Mouse (Mus musculus) midbrain, embryonic 14.5 days (tissue): ENCODE measurements at regions not wholly inside any gene's neighbourhood (a gene's known extent, or its start where the extent isn't known, plus 50 kb on each side); places are given as distances from the start of the nearest gene placed in this dataset.

Source experiments
- ATAC-seq: fragments of 200-750 bp; cut with Nextera tagmentation; 2 replicates; pipeline ENCODE4 v1.8.0; 2017; ENCODE audit warnings: moderate number of reproducible peaks, moderate library complexity; ENCODE audit not compliant: low FRiP score, low TSS enrichment
- DNase-seq: peaks from one replicate; pipeline ENCODE4 v3.0.0-alpha.2; 2015
- H3K27ac ChIP-seq: fragments of 300-500 bp; sonication (generic); replicated peaks from 2 replicates; pipeline ENCODE4 v1.5.1; 2014; ENCODE audit warnings: mild to moderate bottlenecking, low read depth, low read length, moderate library complexity
- H3K27me3 ChIP-seq: fragments of 300-500 bp; sonication (generic); 2 replicates; pipeline ENCODE4 v1.6.1; 2014; ENCODE audit warnings: low read length, control low read depth, mixed read lengths; ENCODE audit not compliant: control insufficient read depth, insufficient read depth
- H3K36me3 ChIP-seq: fragments of 300-500 bp; sonication (generic); 2 replicates; pipeline ENCODE4 v1.6.1; 2014; ENCODE audit warnings: low read length, control low read depth; ENCODE audit not compliant: control insufficient read depth, insufficient read depth
- H3K4me1 ChIP-seq: fragments of 300-500 bp; sonication (generic); 2 replicates; pipeline ENCODE4 v1.6.1; 2014; ENCODE audit warnings: mild to moderate bottlenecking, antibody characterized with exemption, low read length, control low read depth; ENCODE audit not compliant: control insufficient read depth, insufficient read depth
- H3K4me2 ChIP-seq: fragments of 300-500 bp; sonication (generic); 2 replicates; pipeline ENCODE4 v1.6.1; 2014; ENCODE audit warnings: mild to moderate bottlenecking, low read length, moderate library complexity
- H3K4me3 ChIP-seq: fragments of 300-500 bp; sonication (generic); replicated peaks from 2 replicates; pipeline ENCODE4 v1.5.1; 2014; ENCODE audit warnings: low read depth, low read length
- H3K9ac ChIP-seq: fragments of 300-500 bp; sonication (generic); replicated peaks from 2 replicates; pipeline ENCODE4 v1.6.1; 2014; ENCODE audit warnings: mild to moderate bottlenecking, low read length, moderate library complexity
- H3K9me3 ChIP-seq: fragments of 300-500 bp; sonication (generic); 2 replicates; pipeline ENCODE4 v1.6.1; 2016; ENCODE audit warnings: low read length, control low read depth, mixed read lengths; ENCODE audit not compliant: control insufficient read depth
- WGBS: fragments of 180-500 bp; shearing (Covaris S2); extraction: QIAGEN DNeasy Blood & Tissue Kit; methylation state at CpG from one replicate; pipeline ENCODE4 v1.1.7; 2014; 5-methylcytosine and 5-hydroxymethylcytosine counted together

- WGBS, result 73% methylated on average over 7 of the region's 7 CpGs
- H3K9ac ChIP-seq, result no peak overlapping the region
- peaks cover 20% of the 10 kb centered on the region; the same call in 1 of the 2 replicates for H3K4me1 ChIP-seq
- no peak overlapping the region for H3K27ac ChIP-seq
- DNase-seq (no peak), ATAC-seq (no peak)
- H3K36me3 ChIP-seq, result no peaks in the 10 kb centered on the region
- H3K4me2 ChIP-seq, result no peak overlapping the region
- no peak overlapping the region for H3K4me3 ChIP-seq
- H3K27me3 ChIP-seq, result no peaks in the 10 kb centered on the region
- no peaks in the 10 kb centered on the region for H3K9me3 ChIP-seq
Observed at GRCm38 (mm10) chr8:10866696-10867395, 141.4 kb downstream of the Irs2 start.

- no peaks in the 10 kb centered on the region for H3K9me3 ChIP-seq
- H3K27ac ChIP-seq, result no peak overlapping the region
- no peaks in the 10 kb centered on the region for H3K36me3 ChIP-seq
- H3K9ac ChIP-seq, result no peak overlapping the region
- no peak overlapping the region for H3K4me3 ChIP-seq
- peaks cover 13% of the 10 kb centered on the region; the same call in 1 of the 2 replicates for H3K4me1 ChIP-seq
- H3K27me3 ChIP-seq, result no peaks in the 10 kb centered on the region
- DNase-seq, result no peak
- H3K4me2 ChIP-seq, result no peak overlapping the region
- ATAC-seq, result no peak
- WGBS, result 79% methylated on average over 11 of the region's 11 CpGs
Observed at GRCm38 (mm10) chr8:10865941-10866513, 142.2 kb downstream of the Irs2 start.

- Histone ChIP-seq H3K4me2 (no peak overlapping the region), H3K9me3 (no peaks in the 10 kb centered on the region), H3K4me3 (no peak overlapping the region), H3K9ac (no peak overlapping the region), H3K27me3 (no peaks in the 10 kb centered on the region), H3K27ac (peak overlapping the region; percentile 14; the same call in 1 of the 2 replicates), H3K36me3 (no peaks in the 10 kb centered on the region), H3K4me1 (peaks cover 12% of the 10 kb centered on the region; the same call in 1 of the 2 replicates)
- DNase-seq (peak; percentile 64), ATAC-seq (no peak; the same call in 1 of the 2 replicates)
- WGBS, result 27% methylated on average over 8 of the region's 8 CpGs
Observed at GRCm38 (mm10) chr8:10865415-10865821, 142.8 kb downstream of the Irs2 start.

- no peak for DNase-seq
- H3K9ac ChIP-seq, result no peak overlapping the region
- H3K36me3 ChIP-seq, result no peaks in the 10 kb centered on the region
- H3K27ac ChIP-seq, result no peak overlapping the region
- no peaks in the 10 kb centered on the region for H3K27me3 ChIP-seq
- H3K9me3 ChIP-seq, result no peaks in the 10 kb centered on the region
- no peak for ATAC-seq
- H3K4me1 ChIP-seq, result peaks cover 13% of the 10 kb centered on the region
- 83% methylated on average over 13 of the region's 13 CpGs for WGBS
- no peak overlapping the region for H3K4me2 ChIP-seq
- H3K4me3 ChIP-seq, result no peak overlapping the region
Observed at GRCm38 (mm10) chr8:10862442-10862841, 145.8 kb downstream of the Irs2 start.

- Histone ChIP-seq H3K36me3 (no peaks in the 10 kb centered on the region), H3K4me3 (no peak overlapping the region), H3K4me1 (peaks cover 17% of the 10 kb centered on the region), H3K4me2 (no peak overlapping the region), H3K9ac (no peak overlapping the region), H3K27ac (no peak overlapping the region), H3K9me3 (no peaks in the 10 kb centered on the region), H3K27me3 (no peaks in the 10 kb centered on the region)
- DNase-seq, result no peak
- WGBS, result 86% methylated on average over 4 of the region's 4 CpGs
- ATAC-seq, result no peak
Observed at GRCm38 (mm10) chr8:10860810-10861209, 147.4 kb downstream of the Irs2 start.

GRCm38 (mm10) chr8:10857874-10858273 is 150.4 kb downstream of the Irs2 start:
- Histone ChIP-seq H3K27me3 (no peaks in the 10 kb centered on the region), H3K27ac (no peak overlapping the region), H3K9me3 (no peaks in the 10 kb centered on the region), H3K36me3 (no peaks in the 10 kb centered on the region), H3K4me1 (peaks cover 8% of the 10 kb centered on the region; the same call in 1 of the 2 replicates), H3K4me2 (no peak overlapping the region), H3K4me3 (no peak overlapping the region), H3K9ac (no peak overlapping the region)
- ATAC-seq, result no peak
- no peak for DNase-seq
- WGBS, result 90% methylated on average over 3 of the region's 3 CpGs

GRCm38 (mm10) chr8:10856996-10857720 is 151.1 kb downstream of the Irs2 start:
- peaks cover 8% of the 10 kb centered on the region; the same call in 1 of the 2 replicates for H3K4me1 ChIP-seq
- WGBS, result 33% methylated on average over 15 of the region's 15 CpGs
- no peak overlapping the region for H3K4me2 ChIP-seq
- ATAC-seq (no peak), DNase-seq (peak; percentile 31)
- no peak overlapping the region for H3K27ac ChIP-seq
- no peak overlapping the region for H3K9ac ChIP-seq
- no peaks in the 10 kb centered on the region for H3K27me3 ChIP-seq
- H3K9me3 ChIP-seq, result no peaks in the 10 kb centered on the region
- H3K4me3 ChIP-seq, result no peak overlapping the region
- H3K36me3 ChIP-seq, result no peaks in the 10 kb centered on the region

- Histone ChIP-seq H3K27ac (no peak overlapping the region), H3K9ac (no peak overlapping the region), H3K27me3 (no peaks in the 10 kb centered on the region), H3K36me3 (no peaks in the 10 kb centered on the region), H3K4me2 (no peak overlapping the region), H3K4me1 (peaks cover 8% of the 10 kb centered on the region; the same call in 1 of the 2 replicates), H3K9me3 (no peaks in the 10 kb centered on the region), H3K4me3 (no peak overlapping the region)
- WGBS, result 92% methylated on average over 3 of the region's 3 CpGs
- ATAC-seq (no peak), DNase-seq (no peak)
Observed at GRCm38 (mm10) chr8:10855696-10856095, 152.6 kb downstream of the Irs2 start.
